Mouse (Mus musculus) ES-E14 (cell line): ENCODE results near the gene Polm. TPM values are rescaled to one million over a fixed set of nuclear protein-coding genes. Genes with fewer than 3 reads are reported as not detected.

Experiments
- DNase-seq: peaks from one replicate; pipeline ENCODE4 v3.0.0-alpha.2; 2013; ENCODE audit warnings: low read depth, low spot score
- H3K27ac ChIP-seq: 2 replicates; pipeline ENCODE4 v1.5.1; 2012; ENCODE audit warnings: low read depth, mild to moderate bottlenecking, low read length, moderate library complexity, mixed read lengths; ENCODE audit not compliant: poor library complexity, insufficient read depth, severe bottlenecking
- H3K36me3 ChIP-seq: 2 replicates; pipeline ENCODE4 v1.6.1; 2012; ENCODE audit warnings: mild to moderate bottlenecking, low read length, moderate library complexity, mixed read lengths; ENCODE audit not compliant: control insufficient read depth, poor library complexity, insufficient read depth, severe bottlenecking
- H3K4me1 ChIP-seq, 2 experiments: fragments of 150-350 bp in 1 of 2; sonication (generic) in 1 of 2; 2 replicates each; pipeline ENCODE4 v1.6.1; 2012; ENCODE audit warnings: low read length in 2 of 2, mild to moderate bottlenecking in 1 of 2, mixed read lengths in 1 of 2; ENCODE audit not compliant: control insufficient read depth in 2 of 2, insufficient read depth in 2 of 2, poor library complexity in 1 of 2
- H3K4me3 ChIP-seq, 2 experiments: fragments of 150-350 bp in 1 of 2; sonication (generic) in 1 of 2; 2 replicates each; pipeline ENCODE4 v1.5.1; 2012; ENCODE audit warnings: low read length in 2 of 2, low read depth in 1 of 2, mild to moderate bottlenecking in 1 of 2, mixed read lengths in 1 of 2; ENCODE audit not compliant: insufficient read depth in 1 of 2, poor library complexity in 1 of 2, severe bottlenecking in 1 of 2
- H3K9ac ChIP-seq: 2 replicates; pipeline ENCODE4 v1.6.1; 2012; ENCODE audit warnings: low read depth, mild to moderate bottlenecking, low read length, mixed read lengths; ENCODE audit not compliant: poor library complexity, insufficient read depth, severe bottlenecking
- H3K9me3 ChIP-seq: fragments of 150-350 bp; sonication (generic); 2 replicates; pipeline ENCODE4 v1.6.1; 2012; ENCODE audit warnings: low read depth, mild to moderate bottlenecking, low read length; ENCODE audit not compliant: control insufficient read depth, insufficient read depth
- CHD2 ChIP-seq: IDR thresholded peaks from 2 replicates; pipeline ENCODE4 v1.6.1; 2014; ENCODE audit warnings: mild to moderate bottlenecking, low read depth, low read length, inconsistent platforms
- HCFC1 ChIP-seq: IDR thresholded peaks from 2 replicates; pipeline ENCODE4 v1.6.1; 2012; ENCODE audit warnings: low read length, inconsistent platforms, borderline replicate concordance; ENCODE audit not compliant: insufficient read depth
- MAFK ChIP-seq: IDR thresholded peaks from 2 replicates; pipeline ENCODE4 v1.6.1; 2014; ENCODE audit warnings: mild to moderate bottlenecking, low read depth, low read length, inconsistent platforms; ENCODE audit not compliant: insufficient read depth
- ZC3H11A ChIP-seq: IDR thresholded peaks from 2 replicates; pipeline ENCODE4 v1.6.1; 2012; ENCODE audit warnings: low read depth, mild to moderate bottlenecking, inconsistent platforms, low read length, borderline replicate concordance
- ZNF384 ChIP-seq: IDR thresholded peaks from 2 replicates; pipeline ENCODE4 v1.6.1; 2012; ENCODE audit warnings: low read depth, low read length, inconsistent platforms
- in situ Hi-C, 2 experiments: fragments of 600-800 bp; cut with MboI; formaldehyde crosslinking; loops; one replicate each; pipeline ENCODE4 v1.15.1; 2025; ENCODE audit warnings: low sequenced_read_pairs in 2 of 2, inconsistent platforms in 1 of 2; ENCODE audit not compliant: unreplicated experiment in 2 of 2
- total RNA-seq: library from RNA; depleted of rRNA; stranded (reverse); fragments of 300-350 nt; gene quantifications from 2 replicates; pipeline ENCODE4 v1.2.3, GENCODE M21; 2012

Gene Polm
- total RNA-seq, 1 experiment: 6.7 TPM

- peaks cover 4% of the 10 kb centered on the region for H3K9me3 ChIP-seq
- H3K9ac ChIP-seq: no peak overlapping the region
- in situ Hi-C loops: no loop called here
- no peak overlapping the region for H3K4me3 ChIP-seq
- TF ChIP-seq CHD2 (no peak), MAFK (no peak)
- no peak overlapping the region for H3K27ac ChIP-seq
- no peak for DNase-seq
- H3K4me1 ChIP-seq: peaks cover 0 to 8% of the 10 kb centered on the region in 2 experiments; a peak in 1 of 4 replicates
- H3K36me3 ChIP-seq: peaks cover under 1% of the 10 kb centered on the region; the same call in 1 of the 2 replicates
Observed at GRCm38 (mm10) chr11:5840346-5840745, 2.5 kb upstream of the Polm start.

GRCm38 (mm10) chr11:5836126-5836525 is 1.7 kb downstream of the Polm start:
- Histone ChIP-seq H3K9me3 (no peaks in the 10 kb centered on the region; the same call in 1 of the 2 replicates), H3K27ac (no peak overlapping the region), H3K9ac (no peak overlapping the region), H3K4me1 (peaks cover 0 to 8% of the 10 kb centered on the region in 2 experiments; a peak in 1 of 4 replicates), H3K4me3 (no peak overlapping the region), H3K36me3 (peaks cover 24% of the 10 kb centered on the region)
- no peak for DNase-seq
- TF ChIP-seq HCFC1: no peak
- no peak for TF ChIP-seq CHD2
- TF ChIP-seq ZNF384: no peak
- TF ChIP-seq ZC3H11A: no peak
- no peak for TF ChIP-seq MAFK
- in situ Hi-C loops: no loop called here

GRCm38 (mm10) chr11:5835057-5835456 is 2.8 kb downstream of the Polm start:
- in situ Hi-C loops: no loop called here
- Histone ChIP-seq H3K4me1 (peaks cover 0 to 8% of the 10 kb centered on the region in 2 experiments; a peak in 1 of 4 replicates), H3K9me3 (no peaks in the 10 kb centered on the region), H3K4me3 (no peak overlapping the region), H3K27ac (no peak overlapping the region), H3K36me3 (peaks cover 27% of the 10 kb centered on the region), H3K9ac (no peak overlapping the region)
- TF ChIP-seq ZNF384 (no peak), CHD2 (no peak), ZC3H11A (no peak), MAFK (no peak), HCFC1 (no peak)
- DNase-seq: no peak

GRCm38 (mm10) chr11:5834506-5834905 is 3.3 kb downstream of the Polm start:
- no peak for TF ChIP-seq ZC3H11A
- TF ChIP-seq HCFC1: no peak
- no peak for TF ChIP-seq ZNF384
- no peak for TF ChIP-seq CHD2
- no peak for TF ChIP-seq MAFK
- peaks cover 30% of the 10 kb centered on the region for H3K36me3 ChIP-seq
- peaks cover 0 to 10% of the 10 kb centered on the region in 2 experiments; a peak in 1 of 4 replicates for H3K4me1 ChIP-seq
- no peak for DNase-seq
- no peak overlapping the region for H3K27ac ChIP-seq
- no peaks in the 10 kb centered on the region for H3K9me3 ChIP-seq
- no peak overlapping the region for H3K4me3 ChIP-seq
- H3K9ac ChIP-seq: no peak overlapping the region
- in situ Hi-C loops: no loop called here

GRCm38 (mm10) chr11:5829327-5829726 is 8.5 kb downstream of the Polm start:
- no peaks in the 10 kb centered on the region for H3K9me3 ChIP-seq
- H3K27ac ChIP-seq: no peak overlapping the region
- H3K36me3 ChIP-seq: peaks cover 34% of the 10 kb centered on the region
- no peak overlapping the region for H3K4me3 ChIP-seq
- no peak for TF ChIP-seq MAFK
- TF ChIP-seq CHD2: no peak
- no peak for TF ChIP-seq HCFC1
- no peak for TF ChIP-seq ZNF384
- in situ Hi-C loops: no loop called here
- peaks cover 2 to 9% of the 10 kb centered on the region in 2 experiments; a peak in 1 of 4 replicates for H3K4me1 ChIP-seq
- DNase-seq: no peak
- H3K9ac ChIP-seq: no peak overlapping the region
